Mouse (Mus musculus) cortical plate, adult 2 months (tissue): ENCODE data around the gene Prss27.

Experiments
- CTCF ChIP-seq: fragments of 200-500 bp; IDR thresholded peaks from 2 replicates; pipeline ENCODE4 v1.5.1; 2011; ENCODE audit warnings: mild to moderate bottlenecking, control low read depth, low read length; ENCODE audit not compliant: insufficient read depth; ENCODE audit errors: extremely low read depth
- POLR2A ChIP-seq: fragments of 200-500 bp; IDR thresholded peaks from 2 replicates; pipeline ENCODE4 v1.6.1; 2011; ENCODE audit warnings: mild to moderate bottlenecking, low read length, control low read depth; ENCODE audit not compliant: insufficient read depth; ENCODE audit errors: extremely low read depth

DNA sequence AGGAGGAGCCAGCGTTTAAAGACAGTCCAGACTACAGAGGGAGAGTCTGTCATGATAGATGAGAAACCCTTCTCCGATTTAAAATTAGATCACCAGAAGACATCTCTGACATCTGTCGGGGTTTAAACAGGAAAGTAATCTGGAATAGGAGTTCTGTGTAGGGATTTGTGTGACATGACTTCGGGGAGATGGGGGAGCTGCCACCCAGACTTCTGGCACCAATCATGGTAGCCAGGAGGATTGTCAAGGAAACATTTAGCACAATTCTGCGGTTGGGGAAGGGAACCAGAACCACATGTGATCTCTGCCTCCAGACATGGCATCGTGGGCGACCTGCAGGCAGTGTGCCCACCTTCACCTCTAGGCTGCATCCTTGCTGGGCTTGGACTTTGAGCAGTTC is 8.5 kb upstream of the Prss27 start:
- no peak for TF ChIP-seq CTCF
- TF ChIP-seq POLR2A, result no peak
